Mouse (Mus musculus) embryo, embryonic 11.5 days (tissue): ENCODE measurements around the gene Gm4133.
"Not testable (repeated sequence)": the region's sequence is repeated elsewhere in the genome, so short reads cannot be mapped to it uniquely, and the experiment has no call there.

ENCODE experiments used
- DNase-seq: peaks from one replicate; pipeline ENCODE4 v3.0.0-alpha.2; 2012; ENCODE audit warnings: low read depth, low spot score

The Gm4133 gene

GRCm38 (mm10) chr7:20333965-20334364 lies at the start of gene Gm4133:
Gm4133 (minus strand) TSS chr7:20334065.
- DNase-seq: not testable (repeated sequence)

GRCm38 (mm10) chr7:20375310-20375709 lies 41.4 kb upstream of the Gm4133 start, which contains the start of gene Gm5728:
Gm5728 (minus strand) TSS chr7:20375410.
- DNase-seq: not testable (repeated sequence)
